Mouse (Mus musculus) G1E (cell line): ENCODE data around the gene L3hypdh.

Experiments used
- CTCF ChIP-seq: IDR thresholded peaks from 2 replicates; pipeline ENCODE4 v1.5.1; 2012; ENCODE audit warnings: low read depth, low read length, inconsistent platforms, mixed read lengths
- GATA1 ChIP-seq: IDR thresholded peaks from 2 replicates; pipeline ENCODE4 v1.6.1; 2012; ENCODE audit warnings: borderline replicate concordance, low read length, inconsistent platforms, mixed read lengths
- POLR2AphosphoS5 ChIP-seq: IDR thresholded peaks from 2 replicates; pipeline ENCODE4 v1.6.1; 2012; ENCODE audit warnings: low read depth, low read length, inconsistent platforms; ENCODE audit not compliant: insufficient replicate concordance
- TAL1 ChIP-seq: conservative IDR thresholded peaks from 2 replicates; pipeline ENCODE4 v1.6.1; 2012; ENCODE audit warnings: low read depth, low read length, inconsistent platforms, mixed read lengths

DNA sequence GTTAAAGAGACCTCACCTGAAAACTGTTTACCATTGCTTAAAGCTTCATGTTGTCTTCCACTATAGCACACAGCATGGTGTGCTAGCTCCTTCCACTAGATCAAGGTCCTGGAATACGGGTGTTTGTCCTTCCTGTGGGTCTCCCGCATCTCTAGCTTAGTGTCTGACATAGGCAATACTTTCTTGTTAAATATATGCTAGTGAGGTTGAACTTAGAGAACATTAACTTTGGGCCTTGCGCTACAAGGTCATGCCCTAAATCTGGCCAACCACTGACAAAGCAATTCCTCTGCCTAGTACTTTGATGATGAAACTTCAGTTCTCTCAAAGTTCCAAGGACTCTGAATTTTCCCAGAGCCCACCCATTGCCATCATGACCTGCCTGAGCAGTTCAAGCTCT lies 7.0 kb downstream of the L3hypdh start:
- TF ChIP-seq CTCF (no peak), GATA1 (no peak), TAL1 (no peak), POLR2AphosphoS5 (no peak)
